Mouse (Mus musculus) lung, postnatal 0 days (tissue): ENCODE measurements at regions not wholly inside any gene's neighbourhood (a gene's known extent, or its start where the extent isn't known, plus 50 kb on each side); places are given as distances from the start of the nearest gene placed in this dataset.

Experiments
- CTCF ChIP-seq: IDR thresholded peaks from 2 replicates; pipeline ENCODE4 v1.5.1; 2016; ENCODE audit warnings: antibody characterized with exemption, mild to moderate bottlenecking
- EP300 ChIP-seq: IDR thresholded peaks from 2 replicates; pipeline ENCODE4 v1.6.1; 2016; ENCODE audit warnings: antibody characterized with exemption, mild to moderate bottlenecking, control low read depth

DNA sequence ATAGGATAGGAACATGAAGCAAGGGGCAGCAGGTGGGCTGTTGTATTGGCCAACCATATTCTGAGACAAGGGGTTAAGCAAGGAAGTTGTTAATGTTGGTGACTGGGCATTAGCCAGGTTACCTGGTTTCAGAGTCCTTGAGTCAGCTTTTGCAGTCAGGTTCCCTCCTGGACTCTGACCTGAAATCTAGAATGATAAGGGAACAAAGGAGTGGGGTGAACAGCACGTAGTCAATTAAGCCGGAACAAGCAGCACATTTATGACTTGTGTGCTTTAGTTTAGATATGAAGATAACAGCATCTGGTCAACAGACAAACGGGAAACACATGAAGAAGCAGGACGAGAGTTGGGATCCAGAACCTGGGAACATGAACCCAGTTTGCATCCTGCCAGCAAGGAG is 99.8 kb upstream of the 4930583I09Rik start:
- TF ChIP-seq EP300 (no peak), CTCF (no peak)
